Mouse (Mus musculus) adrenal gland, adult 18-20 months (tissue): ENCODE measurements around the gene Relt. TPM values are rescaled to one million over a fixed set of nuclear protein-coding genes. Genes with fewer than 3 reads are reported as not detected.

Source experiments
- DNase-seq, 2 experiments: peaks; one replicate each; pipeline ENCODE4 v3.0.0; 2021 to 2022; ENCODE audit warnings: low spot score in 2 of 2
- microRNA-seq, 2 experiments: library from miRNA; unstranded; fragments of <30 nt; microRNA quantifications; one replicate each; pipeline ENCODE4 v1.2.0; 2021; ENCODE audit warnings: borderline number of aligned reads in 2 of 2
- total RNA-seq, 2 experiments: library from RNA; stranded (reverse); gene quantifications; 1 replicate in 1 of 2; 2 replicates in 1 of 2; pipeline ENCODE4 v1.2.3; 2021

The Relt gene
- total RNA-seq, 2 experiments from 2014 or later, result 2.1 to 3.5 TPM

GRCm38 (mm10) chr7:100811912-100812311 is 51.3 kb downstream of the Relt start:
- no peak for DNase-seq

- no peak for DNase-seq
Measured at GRCm38 (mm10) chr7:100805391-100805790, 57.9 kb downstream of the Relt start.

DNA sequence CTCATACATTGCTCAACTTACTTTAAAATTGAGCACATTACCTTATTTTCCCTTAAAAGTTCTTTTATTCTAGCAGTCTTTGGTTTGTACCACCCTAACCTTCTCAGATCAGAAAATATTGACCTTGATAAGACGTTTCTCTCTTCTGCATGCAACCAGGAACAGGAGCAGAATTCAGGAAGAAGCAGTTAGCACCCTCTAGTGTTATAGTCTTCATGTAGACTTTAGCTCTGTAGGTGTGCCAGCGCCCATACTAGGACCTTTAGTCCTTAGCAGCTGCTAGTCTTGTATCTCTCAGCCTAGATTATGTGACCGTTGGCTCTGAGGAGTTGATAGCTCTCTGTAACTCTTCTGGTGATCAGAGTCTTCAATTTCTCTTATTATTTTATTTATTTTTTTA is 64.4 kb downstream of the Relt start:
- DNase-seq, result no peak

Small RNAs within 50 kb of the gene (microRNA-seq; reads per million reads assigned to microRNA genes)
- gene Mir3102, result 407 to 503 reads per million in 2 experiments

Other genes with a start within 250 kb of the Relt start
- gene Plekhb1, start 201.0 kb downstream of the Relt start, total RNA-seq, result 1 to 10 TPM; 2.9 to 5.2 TPM
- 10 to 100 TPM; 48.1 to 48.4 TPM for gene Fam168a, start 156.8 kb downstream of the Relt start, total RNA-seq
- gene Arhgef17, start 68.7 kb upstream of the Relt start, total RNA-seq, result 10 to 100 TPM; 50.4 to 79.5 TPM
- 1 to 10 TPM; 3.1 to 5.4 TPM for gene P2ry6, start 111.2 kb upstream of the Relt start, total RNA-seq
- 1 to 10 TPM; 1.7 to 4.7 TPM for gene P2ry2, start 149.4 kb upstream of the Relt start, total RNA-seq
- gene Fchsd2, start 229.4 kb upstream of the Relt start, total RNA-seq, result 10 to 100 TPM; 15.9 to 18.8 TPM